9 mouse cellular contexts compared by ENCODE assay signal in genomic region chr1:163313101-163313773, GRCm38 (mm10). TPM values are rescaled to one million over a fixed set of nuclear protein-coding genes. Genes with fewer than 3 reads are reported as not detected.
A peak's percentile ranks its signal among the peaks of the same experiment; 100 is the strongest.
DNase-seq lines count a peak whose midpoint lies in the region; ATAC-seq and TF ChIP-seq lines count a peak whose summit lies in the region.
"Had no signal": no experiment of that assay in that cellular context is flagged by ENCODE, and none has a peak within 500 bp of the region (broad histone marks: within the 10 kb centered on the region; RNA-seq: fewer than 3 reads in every experiment).

TSS of gene Prrx1 (minus strand) at chr1:163313710.

- H3K9ac ChIP-seq in intestine, embryonic 16.5 days (ENCODE audit: low read depth, low read length) = peak within 1 kb of the TSS; percentile 53
- peak within 1 kb of the TSS; percentile 54; the same call in 1 of the 2 replicates for H3K9ac ChIP-seq in midbrain, postnatal 0 days (replicated peaks; ENCODE audit: low read length, poor library complexity, severe bottlenecking)

- 2% methylated on average over 17 of the region's 17 CpGs for WGBS in intestine, embryonic 16.5 days
- under 1% methylated on average over 17 of the region's 17 CpGs for WGBS in midbrain, postnatal 0 days

- H3K4me3 ChIP-seq in intestine, embryonic 16.5 days (ENCODE audit: low read length) = peak within 1 kb of the TSS; percentile 51
- H3K4me3 ChIP-seq in midbrain, postnatal 0 days (ENCODE audit: low read depth, low read length) = peak within 1 kb of the TSS; percentile 42

- no peaks in the 10 kb centered on the region for H3K9me3 ChIP-seq in intestine, embryonic 16.5 days (ENCODE audit: control insufficient read depth, low read length)
- H3K9me3 ChIP-seq in midbrain, postnatal 0 days (ENCODE audit: low read length) = no peaks in the 10 kb centered on the region

- H3K4me1 ChIP-seq in intestine, embryonic 16.5 days (ENCODE audit: control insufficient read depth, insufficient read depth, low read length) = peaks cover 12% of the 10 kb centered on the region
- H3K4me1 ChIP-seq in midbrain, postnatal 0 days (ENCODE audit: insufficient read depth, low read length) = peaks cover 11% of the 10 kb centered on the region; the same call in 1 of the 2 replicates

- peaks cover 41% of the 10 kb centered on the region for H3K27me3 ChIP-seq in intestine, embryonic 16.5 days (replicated peaks; ENCODE audit: control insufficient read depth, insufficient read depth, low read length)
- H3K27me3 ChIP-seq in midbrain, postnatal 0 days (ENCODE audit: insufficient read depth, low read length) = peaks cover 46% of the 10 kb centered on the region

- no peak for ATAC-seq in intestine, embryonic 16.5 days
- ATAC-seq in midbrain, postnatal 0 days (ENCODE audit: low FRiP score) = no peak
- ATAC-seq in monocyte, adult 5-6 weeks (replicated peaks; ENCODE audit: insufficient number of reproducible peaks, low FRiP score, low TSS enrichment, poor library complexity, severe bottlenecking) = no peak

- H3K36me3 ChIP-seq in intestine, embryonic 16.5 days (ENCODE audit: control insufficient read depth, insufficient read depth, low read length) = no peaks in the 10 kb centered on the region
- H3K36me3 ChIP-seq in midbrain, postnatal 0 days (ENCODE audit: insufficient read depth, low read length) = no peaks in the 10 kb centered on the region

- peak within 1 kb of the TSS; percentile 84 for H3K4me2 ChIP-seq in intestine, embryonic 16.5 days (ENCODE audit: low read depth, low read length)
- H3K4me2 ChIP-seq in midbrain, postnatal 0 days (ENCODE audit: low read depth, low read length, poor library complexity, severe bottlenecking) = peak within 1 kb of the TSS; percentile 70

- peak; percentile 23 to 39 for DNase-seq in layer of hippocampus, postnatal 10 days (ENCODE audit: low spot score in 2 of 2)
- no peak for DNase-seq in layer of hippocampus, adult 11-12 months (ENCODE audit: low spot score)
- peak; percentile 73 for DNase-seq in embryo, embryonic 10 days (ENCODE audit: low spot score)
- peak; percentile 94 for DNase-seq in heart, adult 11 months
- DNase-seq in midbrain, postnatal 0 days (ENCODE audit: low spot score) = peak; percentile 58
- DNase-seq in thymus, postnatal 4 days = no peak

- TF ChIP-seq CTCF in midbrain, postnatal 0 days (IDR thresholded peaks at IDR 0.05) = peak; percentile 28

- H3K27ac ChIP-seq in intestine, embryonic 16.5 days (ENCODE audit: low read length) = no peak within 1 kb of the TSS
- H3K27ac ChIP-seq in midbrain, postnatal 0 days (ENCODE audit: low read depth, low read length) = no peak within 1 kb of the TSS
- H3K27ac ChIP-seq: macrophage had no signal

RNA-seq across cellular contexts. Expression of gene Prrx1, which starts in this region (rescaled TPM):
- total RNA-seq in layer of hippocampus, postnatal 10 days (2021) = 1 to 10 TPM; 8.1 to 8.8 TPM
- 5.7 and 7.9 TPM in 2 replicates for polyA plus RNA-seq in intestine, embryonic 16.5 days (2015; fragmentation: Nextera tagmentation; extraction: Ambion mirVana)
- 6.0 and 7.8 TPM in 2 replicates for total RNA-seq in midbrain, postnatal 0 days (2014; rRNA removed)
- 4.2 and 4.3 TPM in 2 replicates for polyA plus RNA-seq in midbrain, postnatal 0 days (2015; fragmentation: Nextera tagmentation; extraction: Ambion mirVana)
- 0.10 TPM in 1 of 3 replicates, not detected in the others for total RNA-seq in monocyte, adult 5-6 weeks (2017)

Comparison
In these comparisons a context has a peak if more than half of its experiments do, and no peak if none do; other contexts are left out.
1. DNase-seq: peak in layer of hippocampus, postnatal 10 days (2 of 2), embryo, embryonic 10 days (single experiment), heart, adult 11 months (single experiment) and midbrain, postnatal 0 days (single experiment); none in layer of hippocampus, adult 11-12 months (single experiment) and thymus, postnatal 4 days (single experiment).